Mouse (Mus musculus): ENCODE data around the gene Khdc4.

The Khdc4 gene

GRCm38 (mm10) chr3:88719098-88719497 is 33.5 kb downstream of the Khdc4 start:
- DNase-seq (ENCODE audit: low spot score in 2 of 2) = no peak

- DNase-seq (ENCODE audit: low spot score in 2 of 2) = no peak
These were observed 51.0 kb downstream of the Khdc4 start for GRCm38 (mm10) chr3:88736556-88736955.

GRCm38 (mm10) chr3:88738641-88739040 is 53.0 kb downstream of the Khdc4 start:
- DNase-seq (ENCODE audit: low spot score in 2 of 2) = peak in 1 of 2 experiments; percentile 46

GRCm38 (mm10) chr3:88740147-88740546 is 54.5 kb downstream of the Khdc4 start:
- no peak for DNase-seq (ENCODE audit: low spot score in 2 of 2)

- no peak for DNase-seq (ENCODE audit: low spot score in 2 of 2)
These were observed 59.9 kb downstream of the Khdc4 start for GRCm38 (mm10) chr3:88745534-88745933.

GRCm38 (mm10) chr3:88746139-88746870 is 60.7 kb downstream of the Khdc4 start:
- no peak for DNase-seq (ENCODE audit: low spot score in 2 of 2)

GRCm38 (mm10) chr3:88746871-88747231 is 61.2 kb downstream of the Khdc4 start:
- no peak for DNase-seq (ENCODE audit: low spot score in 2 of 2)

- no peak for DNase-seq (ENCODE audit: low spot score in 2 of 2)
These were observed 68.7 kb downstream of the Khdc4 start for GRCm38 (mm10) chr3:88754283-88754682.

GRCm38 (mm10) chr3:88755541-88755940 is 69.9 kb downstream of the Khdc4 start:
- DNase-seq (ENCODE audit: low spot score in 2 of 2) = no peak

GRCm38 (mm10) chr3:88756276-88756675 is 70.7 kb downstream of the Khdc4 start:
- DNase-seq (ENCODE audit: low spot score in 2 of 2) = no peak

GRCm38 (mm10) chr3:88758045-88758500 is 72.5 kb downstream of the Khdc4 start:
- peak; percentile 86 to 90 for DNase-seq (ENCODE audit: low spot score in 2 of 2)

GRCm38 (mm10) chr3:88761619-88762018 is 76.0 kb downstream of the Khdc4 start:
- DNase-seq (ENCODE audit: low spot score in 2 of 2) = no peak

GRCm38 (mm10) chr3:88762401-88762831 is 76.8 kb downstream of the Khdc4 start:
- no peak for DNase-seq (ENCODE audit: low spot score in 2 of 2)
